ENCODE assay signal across 17 mouse cellular contexts in genomic region chr13:97777667-97778066, GRCm38 (mm10). TPM values are rescaled to one million over a fixed set of nuclear protein-coding genes. Genes with fewer than 3 reads are reported as not detected.
DNase-seq lines count a peak whose midpoint lies in the region; ATAC-seq lines count a peak whose summit lies in the region.
"Had no signal": no experiment of that assay in that cellular context is flagged by ENCODE, and none has a peak within 500 bp of the region (broad histone marks: within the 10 kb centered on the region; RNA-seq: fewer than 3 reads in every experiment).

No protein-coding gene starts in this region.

- no peak for DNase-seq in lung, postnatal 36 days
- DNase-seq in liver, embryonic 11.5 days (ENCODE audit: low spot score) = no peak
- DNase-seq in frontal cortex, postnatal 25 days (ENCODE audit: low spot score in 2 of 2) = no peak
- no peak for DNase-seq in layer of hippocampus, postnatal 36 days
- DNase-seq in layer of hippocampus, postnatal 25 days (ENCODE audit: extremely low spot score in 1 of 2, low spot score in 1 of 2) = no peak
- DNase-seq: cerebellum, postnatal 10 days; heart, adult 18-20 months; kidney, adult 18-20 months; lung, postnatal 4 days; right cerebral cortex, postnatal 14 days; spleen, adult 18-20 months had no signal

- no peaks in the 10 kb centered on the region for H3K9me3 ChIP-seq in lung, embryonic 15.5 days
- H3K9me3 ChIP-seq in liver, embryonic 11.5 days (ENCODE audit: control insufficient read depth, low read length) = no peaks in the 10 kb centered on the region
- H3K9me3 ChIP-seq: neural tube, embryonic 15.5 days had no signal

- no peak overlapping the region for H3K4me3 ChIP-seq in lung, embryonic 15.5 days
- H3K4me3 ChIP-seq in liver, embryonic 11.5 days (ENCODE audit: low read depth, low read length) = no peak overlapping the region
- H3K4me3 ChIP-seq: neural tube, embryonic 15.5 days had no signal

- H3K27ac ChIP-seq in lung, embryonic 15.5 days = peak overlapping the region; percentile 22; the same call in 1 of the 2 replicates
- H3K27ac ChIP-seq in liver, embryonic 11.5 days (ENCODE audit: low read depth, low read length) = no peak overlapping the region
- H3K27ac ChIP-seq: kidney, postnatal 0 days; neural tube, embryonic 15.5 days had no signal

- H3K4me2 ChIP-seq in lung, embryonic 15.5 days = no peak overlapping the region
- no peak overlapping the region for H3K4me2 ChIP-seq in liver, embryonic 11.5 days
- H3K4me2 ChIP-seq: midbrain, embryonic 11.5 days; neural tube, embryonic 15.5 days had no signal

- no peak overlapping the region for H3K9ac ChIP-seq in lung, embryonic 15.5 days
- no peak overlapping the region for H3K9ac ChIP-seq in liver, embryonic 11.5 days (ENCODE audit: low read depth, low read length)
- H3K9ac ChIP-seq: neural tube, embryonic 15.5 days had no signal

- H3K4me1 ChIP-seq in lung, embryonic 15.5 days = peaks cover 53% of the 10 kb centered on the region
- peaks cover 40% of the 10 kb centered on the region for H3K4me1 ChIP-seq in liver, embryonic 11.5 days (replicated peaks; ENCODE audit: control insufficient read depth, insufficient read depth, low read length)

- WGBS in lung, embryonic 15.5 days = 69% methylated on average over 2 of the region's 2 CpGs
- 64% methylated on average over 2 of the region's 2 CpGs for WGBS in liver, embryonic 11.5 days

- no peaks in the 10 kb centered on the region for H3K27me3 ChIP-seq in lung, embryonic 15.5 days
- no peaks in the 10 kb centered on the region for H3K27me3 ChIP-seq in liver, embryonic 11.5 days (replicated peaks; ENCODE audit: control insufficient read depth, insufficient read depth, low read length)
- H3K27me3 ChIP-seq: neural tube, embryonic 15.5 days had no signal

- ATAC-seq in lung, embryonic 15.5 days (ENCODE audit: borderline replicate concordance, extremely low read depth, low FRiP score, low TSS enrichment) = no peak
- 0 out of 2 replicates have a peak, but pooled peaks have one; percentile 23 for ATAC-seq in liver, embryonic 11.5 days (replicated peaks; ENCODE audit: low FRiP score)
- ATAC-seq in megakaryocyte progenitor cell, adult 5-6 weeks (replicated peaks; ENCODE audit: poor library complexity) = peak; percentile 27
- ATAC-seq: hindbrain, embryonic 16.5 days had no signal

- no peaks in the 10 kb centered on the region for H3K36me3 ChIP-seq in lung, embryonic 15.5 days
- H3K36me3 ChIP-seq in liver, embryonic 11.5 days (ENCODE audit: control insufficient read depth, insufficient read depth, low read length) = no peaks in the 10 kb centered on the region
- H3K36me3 ChIP-seq: neural tube, embryonic 15.5 days had no signal

RNA-seq across cellular contexts. Expression of gene Gm10260, which starts 17.2 kb away (rescaled TPM):
- 3.2 and 3.4 TPM in 2 replicates for polyA plus RNA-seq in lung, embryonic 15.5 days (2015; fragmentation: Nextera tagmentation; extraction: Ambion mirVana)
- polyA plus RNA-seq in liver, embryonic 11.5 days (2014; fragmentation: Nextera tagmentation; extraction: Ambion mirVana) = 3.8 and 8.2 TPM in 2 replicates
- total RNA-seq in megakaryocyte progenitor cell, adult 5-6 weeks (2015) = 28.1 and 29.0 TPM in 2 replicates
- 32.0 and 32.5 TPM in 2 replicates for total RNA-seq in megakaryocyte progenitor cell, adult 5-6 weeks (2017)
- 10 to 100 TPM; 76.5 to 84.1 TPM for total RNA-seq in layer of hippocampus, postnatal 36 days (2021)
- 10 to 100 TPM; 81.1 to 86.7 TPM for total RNA-seq in layer of hippocampus, postnatal 25 days (2021)
